ENCODE assay signal across 26 mouse cellular contexts in the genomic region with DNA sequence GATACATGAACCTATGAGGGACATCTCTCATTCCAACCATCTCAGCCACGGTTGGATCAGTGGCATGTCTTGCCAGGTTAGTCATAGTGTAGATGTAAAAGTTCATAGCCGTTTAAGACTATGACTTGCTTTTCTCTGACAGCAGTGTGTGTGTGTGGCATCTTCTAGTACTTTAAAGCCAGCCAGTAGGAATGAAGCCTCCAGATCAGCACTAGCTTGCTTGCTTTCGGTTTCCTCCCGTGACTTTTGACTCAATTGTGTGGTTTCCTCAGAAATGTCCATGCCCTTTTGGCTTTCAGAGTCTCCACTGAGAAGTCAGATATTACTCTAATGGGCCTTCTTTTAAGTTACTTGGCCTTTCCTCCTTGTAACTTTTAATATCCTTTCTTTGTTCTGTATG. TPM values are rescaled to one million over a fixed set of nuclear protein-coding genes. Genes with fewer than 3 reads are reported as not detected.
"Had no signal": no experiment of that assay in that cellular context is flagged by ENCODE, and none has a peak within 500 bp of the region (broad histone marks: within the 10 kb centered on the region; RNA-seq: fewer than 3 reads in every experiment).

No protein-coding gene starts in this region.

- H3K27ac ChIP-seq: kidney, embryonic 15.5 days; liver, embryonic 13.5 days; macrophage; midbrain, embryonic 12.5 days; midbrain, embryonic 15.5 days; neural tube, embryonic 13.5 days had no signal

- H3K4me3 ChIP-seq: kidney, embryonic 15.5 days; liver, embryonic 13.5 days; midbrain, embryonic 12.5 days; midbrain, embryonic 15.5 days; neural tube, embryonic 13.5 days had no signal

- H3K27me3 ChIP-seq: kidney, embryonic 15.5 days; midbrain, embryonic 12.5 days; midbrain, embryonic 15.5 days; neural tube, embryonic 13.5 days had no signal

- ATAC-seq: midbrain, embryonic 15.5 days had no signal

- H3K4me1 ChIP-seq: kidney, embryonic 15.5 days; liver, embryonic 13.5 days; midbrain, embryonic 12.5 days; midbrain, embryonic 15.5 days; neural tube, embryonic 13.5 days had no signal

- H3K9ac ChIP-seq: kidney, embryonic 15.5 days; liver, embryonic 13.5 days; midbrain, embryonic 12.5 days; midbrain, embryonic 15.5 days; neural tube, embryonic 13.5 days had no signal

- H3K9me3 ChIP-seq: kidney, embryonic 15.5 days; liver, embryonic 13.5 days; midbrain, embryonic 12.5 days; midbrain, embryonic 15.5 days; neural tube, embryonic 13.5 days had no signal

- DNase-seq: kidney, adult 2 months; kidney, postnatal 10 days; kidney, postnatal 36 days; liver, embryonic 13.5 days; lung, adult 2 months; lung, postnatal 14 days; thymus, adult 18-20 months; thymus, postnatal 36 days had no signal

- H3K36me3 ChIP-seq: kidney, embryonic 15.5 days; liver, embryonic 13.5 days; midbrain, embryonic 12.5 days; midbrain, embryonic 15.5 days; neural tube, embryonic 13.5 days had no signal

- H3K4me2 ChIP-seq: kidney, embryonic 15.5 days; liver, embryonic 13.5 days; midbrain, embryonic 12.5 days; midbrain, embryonic 15.5 days; neural tube, embryonic 13.5 days had no signal

RNA-seq across cellular contexts. Expression of gene Vmn1r4, which starts 10.6 kb away (rescaled TPM):
- polyA plus RNA-seq: liver, adult 2 months; small intestine, adult 2 months had no signal

RNA-seq across cellular contexts. Expression of gene Vmn1r5, which starts 35.7 kb away (rescaled TPM):
- total RNA-seq: layer of hippocampus, postnatal 14 days; left cerebral cortex, adult 8-10 months; left cerebral cortex, postnatal 36 days; neutrophil, adult 5-6 weeks had no signal
- polyA plus RNA-seq: kidney, adult 2 months; kidney, embryonic 15.5 days; limb, embryonic 11.5 days; limb, embryonic 14.5 days; liver, adult 2 months; liver, embryonic 13.5 days; liver, embryonic 16.5 days; lung, adult 2 months; lung, embryonic 16.5 days; macrophage; midbrain, embryonic 12.5 days; midbrain, embryonic 15.5 days; neural tube, embryonic 13.5 days; small intestine, adult 2 months; spleen, adult 2 months; stomach, embryonic 16.5 days; testis, adult 2 months had no signal
